Mouse (Mus musculus) heart, adult 9 months (tissue): ENCODE measurements around the gene Srsf3.
"Not testable (repeated sequence)": the region's sequence is repeated elsewhere in the genome, so short reads cannot be mapped to it uniquely, and the experiment has no call there.

Experiments used
- DNase-seq, 2 experiments: peaks; one replicate each; pipeline ENCODE4 v3.0.0; 2022; ENCODE audit warnings: low spot score in 2 of 2

Gene Srsf3

DNA sequence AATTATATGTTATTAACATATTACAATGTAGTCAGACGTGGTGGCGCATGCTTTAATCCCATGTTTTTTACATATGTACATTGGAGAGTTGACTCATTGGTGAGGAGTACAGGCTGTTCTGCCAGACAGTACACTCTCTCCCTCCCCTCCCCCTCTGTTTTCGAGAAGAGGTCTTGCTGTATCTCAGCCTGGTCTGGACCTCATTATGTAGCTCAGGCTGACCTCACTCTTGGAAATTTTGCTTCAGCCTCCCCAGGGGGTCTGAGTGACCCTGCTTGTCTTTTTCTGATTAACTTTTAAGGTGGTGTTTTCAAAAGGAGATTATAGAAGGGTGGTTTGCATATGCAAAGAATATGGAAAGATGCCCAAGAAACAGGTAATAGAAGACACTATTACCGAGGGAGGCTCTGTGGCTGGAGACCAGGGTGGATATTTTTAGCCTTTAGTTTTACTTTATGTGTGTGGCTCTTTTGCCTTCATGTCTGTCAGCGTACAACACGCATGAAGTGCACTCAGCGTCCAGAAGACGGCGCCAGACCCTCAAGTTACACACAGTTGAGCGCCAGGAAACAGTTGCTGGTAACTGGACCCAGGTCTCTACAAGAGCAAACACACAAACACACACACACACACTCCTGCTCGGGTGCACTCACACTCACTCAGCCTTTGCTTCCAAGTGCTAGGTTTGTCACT is 14.0 kb upstream of the Srsf3 start:
- peak; percentile 65 to 73 for DNase-seq

GRCm38 (mm10) chr17:29019391-29019790 is 13.0 kb upstream of the Srsf3 start:
- no peak for DNase-seq

DNA sequence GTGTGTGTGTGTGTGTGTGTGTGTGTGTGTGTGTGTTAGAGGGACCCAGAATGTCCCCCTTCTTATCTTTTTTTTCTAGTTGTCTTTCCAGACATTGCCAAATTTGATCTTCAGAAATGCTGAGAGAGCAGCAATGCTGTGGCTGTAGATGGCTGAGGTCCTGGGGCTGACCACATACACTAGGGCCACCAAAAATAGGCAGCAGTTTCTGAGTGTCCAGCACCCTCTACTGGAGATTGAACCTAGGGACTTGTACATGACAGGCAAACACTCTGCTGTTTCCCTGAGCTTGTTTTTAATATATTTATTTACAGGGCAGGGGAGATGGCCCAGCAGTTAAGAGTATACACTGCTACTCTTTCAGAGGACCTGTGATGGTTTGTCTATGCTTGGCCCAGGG is 12.0 kb upstream of the Srsf3 start:
- no peak for DNase-seq

- no peak for DNase-seq
Measured at GRCm38 (mm10) chr17:29022230-29022819, 10.1 kb upstream of the Srsf3 start.

- DNase-seq = no peak
Measured at GRCm38 (mm10) chr17:29023346-29023745, 9.1 kb upstream of the Srsf3 start.

GRCm38 (mm10) chr17:29024047-29024892 is 8.2 kb upstream of the Srsf3 start:
- no peak for DNase-seq

DNA sequence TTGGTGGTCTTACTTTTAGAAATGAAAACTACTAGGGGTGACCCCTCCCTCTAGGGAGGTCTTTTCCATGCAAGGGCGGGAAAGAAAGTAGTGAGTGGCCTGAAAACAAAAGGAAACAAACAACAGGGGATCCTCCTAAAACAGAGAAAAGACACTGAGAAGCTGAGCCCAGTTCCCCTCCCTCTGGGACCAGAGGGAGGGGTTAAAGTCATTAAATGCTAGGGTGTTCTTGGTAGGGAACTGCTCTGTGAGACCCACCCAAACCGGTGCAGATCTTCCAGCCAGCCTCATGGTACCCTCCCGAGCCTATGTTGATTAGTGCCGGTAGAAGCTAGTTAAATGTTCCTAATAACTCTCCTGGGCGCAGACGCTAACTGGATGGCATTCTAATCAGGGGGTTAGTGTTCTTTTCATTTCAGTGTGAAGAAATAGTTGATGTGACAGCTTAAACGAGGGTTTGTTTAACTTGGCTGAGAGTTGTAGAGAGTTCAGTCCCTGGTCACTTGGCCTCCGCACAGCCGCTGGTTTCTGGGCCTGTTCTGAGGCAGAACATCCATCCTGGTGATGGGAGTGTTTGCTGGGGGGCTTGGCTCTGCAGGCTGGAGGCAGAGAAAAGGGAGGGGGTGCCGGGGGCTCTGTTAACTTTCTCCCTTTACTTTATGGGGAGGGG is 7.4 kb upstream of the Srsf3 start:
- no peak for DNase-seq

- no peak for DNase-seq
Measured at GRCm38 (mm10) chr17:29026652-29027356, 5.6 kb upstream of the Srsf3 start.

DNA sequence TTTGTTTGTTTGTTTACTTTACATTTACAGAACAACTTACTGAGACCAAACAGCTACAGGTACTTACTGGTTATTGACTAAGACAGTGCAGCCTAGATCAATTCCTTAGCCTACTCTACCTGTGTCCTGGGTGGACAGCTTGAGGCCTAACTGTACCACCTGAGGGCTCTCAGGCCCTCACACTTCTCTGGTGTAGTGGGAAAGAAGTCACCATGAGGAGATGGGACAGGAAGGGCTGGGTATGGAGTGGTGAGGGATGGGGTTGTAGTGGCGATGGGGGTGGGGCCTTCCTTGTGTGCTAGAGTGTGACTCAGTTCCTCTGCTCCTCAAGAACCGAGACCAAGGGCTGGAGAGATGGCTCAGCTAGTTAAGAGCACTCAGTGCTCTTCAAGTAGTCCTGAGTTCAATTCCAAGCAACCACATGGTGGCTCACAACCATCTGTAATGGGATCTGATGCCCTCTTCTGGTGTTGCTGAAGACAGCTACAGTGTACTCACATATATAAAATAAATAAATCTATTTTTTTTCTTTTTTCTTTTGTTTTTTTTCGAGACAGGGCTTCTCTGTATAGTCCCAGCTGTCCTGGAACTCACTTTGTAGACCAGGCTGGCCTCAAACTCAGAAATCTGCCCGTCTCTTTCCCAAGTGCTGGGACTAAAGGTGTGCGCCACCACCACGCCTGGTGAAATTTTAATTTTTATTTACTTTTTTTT is 1.9 kb upstream of the Srsf3 start:
- no peak for DNase-seq

GRCm38 (mm10) chr17:29031085-29031711 is 1.2 kb upstream of the Srsf3 start:
- not testable (repeated sequence) for DNase-seq

GRCm38 (mm10) chr17:29031771-29032273 is 606 bp upstream of the Srsf3 start:
- DNase-seq = no peak

DNA sequence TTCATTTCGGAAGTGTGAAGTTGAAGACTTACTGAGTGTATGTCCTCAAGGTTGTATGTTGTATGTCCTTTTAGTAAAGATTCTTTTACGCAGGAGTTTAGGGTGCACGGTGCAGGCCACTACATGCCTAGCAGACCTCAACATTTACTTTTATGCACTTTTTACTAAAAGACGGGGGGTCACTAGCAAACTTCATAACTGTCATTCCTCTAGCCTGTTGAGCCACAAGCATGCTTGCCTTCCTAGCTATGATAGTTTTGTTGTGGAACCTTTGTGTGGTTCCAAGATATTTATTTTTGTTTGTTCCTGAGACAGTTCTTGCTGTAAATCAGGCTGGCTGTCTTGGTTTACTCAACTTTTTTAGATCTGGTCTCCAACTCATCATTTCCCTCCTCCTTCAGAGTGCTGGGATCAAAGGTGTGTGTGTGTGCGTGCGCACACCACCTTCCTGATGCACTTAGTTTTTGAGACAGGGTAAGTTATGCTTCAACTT is 1.2 kb downstream of the Srsf3 start:
- DNase-seq = no peak

GRCm38 (mm10) chr17:29034264-29034663 is 1.8 kb downstream of the Srsf3 start:
- DNase-seq = no peak

DNA sequence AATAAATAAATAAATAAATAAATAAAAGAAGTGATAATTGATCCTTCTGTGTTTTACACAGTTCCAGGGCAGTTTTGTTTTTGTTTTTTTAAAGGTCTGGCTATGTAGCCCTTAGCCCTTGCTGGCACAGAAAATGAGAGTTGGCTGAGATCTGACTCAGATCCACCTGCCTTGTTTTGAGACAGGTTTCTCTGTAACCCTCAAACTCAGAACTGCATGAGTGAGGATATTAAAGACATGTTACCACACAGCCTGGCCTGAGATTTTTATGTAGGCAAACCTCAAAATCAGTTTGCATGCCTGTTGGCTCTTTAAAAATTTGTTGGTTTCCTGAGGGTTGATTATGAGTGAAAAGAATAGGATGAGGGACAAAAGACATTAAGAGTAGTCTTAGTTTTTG is 3.1 kb downstream of the Srsf3 start:
- DNase-seq = no peak

GRCm38 (mm10) chr17:29039351-29039750 is 6.9 kb downstream of the Srsf3 start:
- DNase-seq = no peak

- DNase-seq = not testable (repeated sequence)
Measured at GRCm38 (mm10) chr17:29041632-29042031, 9.2 kb downstream of the Srsf3 start.

DNA sequence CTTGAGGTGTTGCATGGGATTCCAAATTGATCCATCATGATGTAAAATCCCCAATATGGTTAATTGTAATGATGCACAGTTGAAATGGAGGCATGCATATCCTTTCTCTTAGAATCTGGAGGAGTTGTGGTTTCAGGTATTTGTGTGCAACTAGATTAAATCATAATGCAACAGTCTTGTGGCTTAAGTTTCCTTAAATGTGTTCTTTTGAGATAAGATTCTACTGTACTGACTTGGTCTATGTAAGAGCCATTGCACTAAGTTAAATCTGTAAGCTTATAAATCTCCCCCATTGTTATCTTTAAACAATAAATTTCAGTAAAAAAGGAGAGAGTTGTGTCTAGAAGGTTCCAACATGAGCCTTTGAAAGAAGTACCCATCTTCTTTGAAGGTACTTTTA is 10.1 kb downstream of the Srsf3 start:
- DNase-seq = no peak

- no peak for DNase-seq
Measured at GRCm38 (mm10) chr17:29043583-29043982, 11.2 kb downstream of the Srsf3 start.

GRCm38 (mm10) chr17:29044146-29044924 is 11.9 kb downstream of the Srsf3 start:
- no peak for DNase-seq
